ENCODE assay signal across 8 mouse cellular contexts in the genomic region with DNA sequence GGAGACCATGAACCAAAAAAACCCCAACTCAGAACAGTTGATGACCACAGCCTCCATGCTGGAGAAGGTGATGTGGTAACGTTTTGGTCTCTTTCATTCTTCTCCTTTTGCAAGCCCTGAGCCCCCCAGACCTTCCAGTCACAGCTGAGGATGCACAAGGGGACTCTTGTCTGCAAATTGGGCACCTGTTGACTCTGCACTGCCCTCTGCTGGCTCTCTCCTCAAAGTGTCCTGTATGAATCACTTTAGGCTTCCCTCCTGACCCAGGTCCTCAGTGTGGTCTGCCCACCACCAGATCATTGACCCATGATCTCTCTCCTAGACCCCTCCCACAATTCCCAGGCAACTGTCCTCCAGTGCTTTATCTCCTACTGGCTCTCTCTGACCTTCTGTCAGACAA. TPM values are rescaled to one million over a fixed set of nuclear protein-coding genes. Genes with fewer than 3 reads are reported as not detected.
DNase-seq lines count a peak whose midpoint lies in the region; ATAC-seq lines count a peak whose summit lies in the region.

No protein-coding gene starts in this region.

- H3K4me2 ChIP-seq in liver, embryonic 13.5 days = no peak overlapping the region
- no peak overlapping the region for H3K4me2 ChIP-seq in forebrain, embryonic 11.5 days (ENCODE audit: low read depth, low read length, severe bottlenecking)

- DNase-seq in CD4-positive, CD25-positive, alpha-beta regulatory T cell, adult 2 months (ENCODE audit: low read depth, low spot score) = peak; percentile 52
- peak; percentile 10 to 15 for DNase-seq in left cerebral cortex, postnatal 14 days (ENCODE audit: low spot score in 2 of 2)
- no peak for DNase-seq in left cerebral cortex, postnatal 10 days (ENCODE audit: extremely low spot score in 1 of 2, low spot score in 2 of 2)
- DNase-seq in c-Kit-positive CD71-positive TER-119-negative erythroid progenitor cells, embryonic 14.5 days (ENCODE audit: low read depth) = peak; percentile 32
- DNase-seq in liver, embryonic 13.5 days = peak; percentile 4
- peak; percentile 5 to 7 for DNase-seq in thymus, adult 18-20 months
- no peak for DNase-seq in forebrain, embryonic 11.5 days (ENCODE audit: low spot score)

- no peak for ATAC-seq in CD4-positive, CD25-positive, alpha-beta regulatory T cell, adult 4 months
- no peak for ATAC-seq in liver, embryonic 13.5 days (ENCODE audit: low read depth)
- ATAC-seq in forebrain, embryonic 11.5 days (replicated peaks; ENCODE audit: low FRiP score) = no peak

- H3K4me3 ChIP-seq in liver, embryonic 13.5 days (replicated peaks) = no peak overlapping the region
- H3K4me3 ChIP-seq in forebrain, embryonic 11.5 days (ENCODE audit: low read depth, low read length) = no peak overlapping the region

- H3K27ac ChIP-seq in liver, embryonic 13.5 days = no peak overlapping the region
- H3K27ac ChIP-seq in forebrain, embryonic 11.5 days (ENCODE audit: low read depth, low read length) = no peak overlapping the region

- intact Hi-C loops in left cerebral cortex, postnatal 14 days (cut with DNase I) = no loop called here
- intact Hi-C loops in left cerebral cortex, postnatal 10 days (cut with DNase I) = no loop called here

- H3K9ac ChIP-seq in liver, embryonic 13.5 days = no peak overlapping the region
- no peak overlapping the region for H3K9ac ChIP-seq in forebrain, embryonic 11.5 days (ENCODE audit: low read length)

- no peaks in the 10 kb centered on the region for H3K27me3 ChIP-seq in liver, embryonic 13.5 days
- H3K27me3 ChIP-seq in forebrain, embryonic 11.5 days (ENCODE audit: control insufficient read depth, insufficient read depth, low read length) = no peaks in the 10 kb centered on the region

- WGBS in liver, embryonic 13.5 days (ENCODE audit: insufficient replicate concordance) = 15% methylated on average over 1 of the region's 1 CpGs
- WGBS in forebrain, embryonic 11.5 days = 45% methylated on average over 1 of the region's 1 CpGs

- no peaks in the 10 kb centered on the region for H3K36me3 ChIP-seq in liver, embryonic 13.5 days
- H3K36me3 ChIP-seq in forebrain, embryonic 11.5 days (ENCODE audit: control insufficient read depth, insufficient read depth, low read length) = no peaks in the 10 kb centered on the region

- no peaks in the 10 kb centered on the region for H3K9me3 ChIP-seq in liver, embryonic 13.5 days (replicated peaks)
- no peaks in the 10 kb centered on the region for H3K9me3 ChIP-seq in forebrain, embryonic 11.5 days (ENCODE audit: control insufficient read depth, low read length)

- no peaks in the 10 kb centered on the region for H3K4me1 ChIP-seq in liver, embryonic 13.5 days (replicated peaks)
- no peaks in the 10 kb centered on the region for H3K4me1 ChIP-seq in forebrain, embryonic 11.5 days (replicated peaks; ENCODE audit: control insufficient read depth, insufficient read depth, low read length)

RNA-seq across cellular contexts. Expression of a gene that starts 32.1 kb away (rescaled TPM):
- polyA plus RNA-seq in CD4-positive, CD25-positive, alpha-beta regulatory T cell, adult 4 months (2017; shearing (Covaris generic)) = under 1 TPM in 1 of 2 experiments, not detected in 1; 0.04 TPM
- 10 to 100 TPM; 11.6 to 11.8 TPM for total RNA-seq in left cerebral cortex, postnatal 14 days (2021)
- total RNA-seq in left cerebral cortex, postnatal 10 days (2021) = 10 to 100 TPM; 16.3 to 18.8 TPM
- 0.10 and 0.21 TPM in 2 replicates for polyA plus RNA-seq in liver, embryonic 13.5 days (2015; fragmentation: Nextera tagmentation; extraction: Ambion mirVana)
- 6.0 and 8.1 TPM in 2 replicates for polyA plus RNA-seq in forebrain, embryonic 11.5 days (2014; fragmentation: Nextera tagmentation; extraction: Ambion mirVana)

Comparison
In these comparisons a context has a peak if more than half of its experiments do, and no peak if none do; other contexts are left out.
1. DNase-seq: peak in CD4-positive, CD25-positive, alpha-beta regulatory T cell, adult 2 months (single experiment), left cerebral cortex, postnatal 14 days (2 of 2), c-Kit-positive CD71-positive TER-119-negative erythroid progenitor cells, embryonic 14.5 days (single experiment), liver, embryonic 13.5 days (single experiment) and thymus, adult 18-20 months (2 of 2); none in left cerebral cortex, postnatal 10 days (0 of 2) and forebrain, embryonic 11.5 days (single experiment).